Mouse (Mus musculus) mouse trophoblast stem cell (cell line): ENCODE data around the gene Gm34653.

Experiments used
- in situ Hi-C, 2 experiments: fragments of 300-500 bp; cut with MseI, MboI; formaldehyde crosslinking; loops; 2 replicates in 1 of 2; 3 replicates in 1 of 2; pipeline ENCODE4 v1.15.1; 2025

The Gm34653 gene

DNA sequence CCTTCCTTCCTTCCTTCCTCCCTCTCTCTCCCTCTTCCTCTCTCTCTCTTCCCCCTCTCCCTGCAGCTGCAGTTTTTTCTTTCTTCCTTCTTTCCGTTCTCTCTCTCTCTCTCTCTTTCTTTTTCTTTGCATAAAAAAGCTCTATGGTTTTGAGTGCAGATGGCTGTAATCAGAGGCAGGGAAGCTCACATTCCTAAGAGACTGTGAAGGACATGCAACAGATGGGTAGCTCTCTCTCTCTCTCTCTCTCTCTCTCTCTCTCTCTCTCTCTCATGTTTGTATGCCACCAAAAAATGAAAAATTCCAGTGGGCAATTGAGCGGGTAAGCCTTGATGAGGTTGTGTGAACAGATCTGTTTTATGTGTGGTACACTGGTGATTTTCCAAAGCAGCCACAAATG lies 51.4 kb downstream of the Gm34653 start:
- in situ Hi-C loops: no loop called here
